Mouse (Mus musculus) lung, embryonic 16.5 days (tissue): ENCODE results near the gene Med21. TPM values are rescaled to one million over a fixed set of nuclear protein-coding genes. Genes with fewer than 3 reads are reported as not detected.

ENCODE experiments used
- ATAC-seq: fragments of 200-750 bp; cut with Nextera tagmentation; 2 replicates; pipeline ENCODE4 v1.8.0; 2017; ENCODE audit warnings: low read depth, mild to moderate bottlenecking, moderate library complexity
- H3K27ac ChIP-seq: fragments of 300-500 bp; sonication (generic); 2 replicates; pipeline ENCODE4 v1.5.1; 2014; ENCODE audit warnings: mild to moderate bottlenecking, control low read depth, low read length
- H3K27me3 ChIP-seq: fragments of 300-500 bp; sonication (generic); 2 replicates; pipeline ENCODE4 v1.6.1; 2014; ENCODE audit warnings: low read depth, low read length, mixed read lengths; ENCODE audit not compliant: control insufficient read depth, insufficient read depth
- H3K36me3 ChIP-seq: fragments of 300-500 bp; sonication (generic); 2 replicates; pipeline ENCODE4 v1.6.1; 2014; ENCODE audit warnings: low read length; ENCODE audit not compliant: control insufficient read depth, insufficient read depth
- H3K4me1 ChIP-seq: fragments of 300-500 bp; sonication (generic); replicated peaks from 2 replicates; pipeline ENCODE4 v1.6.1; 2014; ENCODE audit warnings: low read length, mixed read lengths; ENCODE audit not compliant: control insufficient read depth, insufficient read depth
- H3K4me2 ChIP-seq: fragments of 300-500 bp; sonication (generic); 2 replicates; pipeline ENCODE4 v1.6.1; 2014; ENCODE audit warnings: low read depth, low read length, control low read depth
- H3K4me3 ChIP-seq: fragments of 300-500 bp; sonication (generic); 2 replicates; pipeline ENCODE4 v1.5.1; 2014; ENCODE audit warnings: mild to moderate bottlenecking, low read length, control low read depth
- H3K9ac ChIP-seq: fragments of 300-500 bp; sonication (generic); 2 replicates; pipeline ENCODE4 v1.6.1; 2014; ENCODE audit warnings: low read length, control low read depth
- H3K9me3 ChIP-seq: fragments of 300-500 bp; sonication (generic); 2 replicates; pipeline ENCODE4 v1.6.1; 2016; ENCODE audit warnings: low read length; ENCODE audit not compliant: control insufficient read depth
- WGBS: fragments of 180-500 bp; shearing (Covaris S2); extraction: QIAGEN DNeasy Blood & Tissue Kit; methylation state at CpG from one replicate; pipeline ENCODE4 v1.1.7; 2014; 5-methylcytosine and 5-hydroxymethylcytosine counted together
- polyA plus RNA-seq: library from polyadenylated mRNA; unstranded; fragments of >200 nt; fragmentation: Nextera tagmentation; extraction: Ambion mirVana; gene quantifications from 2 replicates; pipeline ENCODE4 v1.2.1, GENCODE M21; 2015

Gene Med21
- polyA plus RNA-seq, 1 experiment from 2014 or later: 146 TPM

GRCm38 (mm10) chr6:146634759-146635606 lies 7.4 kb upstream of the Med21 start:
- Histone ChIP-seq H3K36me3 (no peaks in the 10 kb centered on the region), H3K4me3 (no peak overlapping the region; the same call in 1 of the 2 replicates), H3K9me3 (no peaks in the 10 kb centered on the region), H3K4me1 (0 out of 2 replicates have a peak, but pooled peaks cover 2% of the 10 kb centered on the region), H3K9ac (no peak overlapping the region), H3K27ac (no peak overlapping the region), H3K27me3 (no peaks in the 10 kb centered on the region), H3K4me2 (peak overlapping the region; percentile 72)
- ATAC-seq: no peak
- 55% methylated on average over 4 of the region's 4 CpGs for whole genome bisulfite sequencing

- 68% methylated on average over 5 of the region's 5 CpGs for WGBS
- no peaks in the 10 kb centered on the region for H3K27me3 ChIP-seq
- no peak overlapping the region for H3K4me2 ChIP-seq
- no peak overlapping the region for H3K9ac ChIP-seq
- H3K9me3 ChIP-seq: no peaks in the 10 kb centered on the region
- no peak overlapping the region for H3K27ac ChIP-seq
- H3K4me3 ChIP-seq: no peak overlapping the region
- no peak for ATAC-seq
- 0 out of 2 replicates have a peak, but pooled peaks cover 2% of the 10 kb centered on the region for H3K4me1 ChIP-seq
- no peaks in the 10 kb centered on the region for H3K36me3 ChIP-seq
These were observed 5.9 kb upstream of the Med21 start for GRCm38 (mm10) chr6:146636482-146636881.

- Histone ChIP-seq H3K27me3 (no peaks in the 10 kb centered on the region), H3K9me3 (no peaks in the 10 kb centered on the region), H3K27ac (no peak overlapping the region), H3K4me2 (no peak overlapping the region), H3K9ac (no peak overlapping the region), H3K36me3 (no peaks in the 10 kb centered on the region), H3K4me3 (no peak overlapping the region), H3K4me1 (peaks cover 5% of the 10 kb centered on the region; the same call in 1 of the 2 replicates)
- WGBS: 72% methylated on average over 7 of the region's 7 CpGs
- no peak for ATAC-seq
These were observed 2.0 kb upstream of the Med21 start for GRCm38 (mm10) chr6:146640068-146640965.

- no peak overlapping the region for H3K4me3 ChIP-seq
These were observed 1.4 kb upstream of the Med21 start for GRCm38 (mm10) chr6:146640991-146641390.

GRCm38 (mm10) chr6:146641621-146642210 lies 631 bp upstream of the Med21 start:
- Histone ChIP-seq H3K9me3 (no peaks in the 10 kb centered on the region), H3K4me1 (peaks cover 5% of the 10 kb centered on the region; the same call in 1 of the 2 replicates), H3K36me3 (no peaks in the 10 kb centered on the region), H3K27ac (no peak overlapping the region), H3K9ac (peak overlapping the region; percentile 65), H3K4me2 (peak overlapping the region; percentile 75), H3K4me3 (peak overlapping the region; percentile 86), H3K27me3 (no peaks in the 10 kb centered on the region)
- no peak for ATAC-seq
- WGBS: 67% methylated on average over 11 of the region's 11 CpGs

More at GRCm38 (mm10) chr6:146640991-146641390, 1.4 kb upstream of the Med21 start:
- Histone ChIP-seq H3K4me1 (peaks cover 5% of the 10 kb centered on the region; the same call in 1 of the 2 replicates), H3K27ac (no peak overlapping the region), H3K27me3 (no peaks in the 10 kb centered on the region), H3K9ac (no peak overlapping the region), H3K4me2 (no peak overlapping the region), H3K36me3 (no peaks in the 10 kb centered on the region), H3K9me3 (no peaks in the 10 kb centered on the region)
- no peak for ATAC-seq
- 78% methylated on average over 6 of the region's 6 CpGs for WGBS

GRCm38 (mm10) chr6:146643184-146643570 lies 830 bp downstream of the Med21 start:
- H3K27me3 ChIP-seq: no peaks in the 10 kb centered on the region
- H3K27ac ChIP-seq: peak overlapping the region; percentile 95
- no peaks in the 10 kb centered on the region for H3K9me3 ChIP-seq
- ATAC-seq: peak; percentile 29; the same call in 1 of the 2 replicates
- H3K4me1 ChIP-seq: peaks cover 5% of the 10 kb centered on the region; the same call in 1 of the 2 replicates
- peak overlapping the region; percentile 86 for H3K4me3 ChIP-seq
- 23% methylated on average over 11 of the region's 11 CpGs for WGBS
- peak overlapping the region; percentile 79 for H3K4me2 ChIP-seq
- H3K9ac ChIP-seq: peak overlapping the region; percentile 93
- H3K36me3 ChIP-seq: no peaks in the 10 kb centered on the region

- Histone ChIP-seq H3K27ac (no peak overlapping the region), H3K9ac (no peak overlapping the region), H3K27me3 (no peaks in the 10 kb centered on the region), H3K9me3 (no peaks in the 10 kb centered on the region), H3K4me1 (no peaks in the 10 kb centered on the region), H3K4me2 (no peak overlapping the region), H3K36me3 (peaks cover 3% of the 10 kb centered on the region; the same call in 1 of the 2 replicates), H3K4me3 (no peak overlapping the region)
- ATAC-seq: no peak; the same call in 1 of the 2 replicates
- WGBS: 64% methylated on average over 2 of the region's 2 CpGs
These were observed 7.7 kb downstream of the Med21 start for GRCm38 (mm10) chr6:146650013-146650412.

GRCm38 (mm10) chr6:146651431-146651830 lies 9.1 kb downstream of the Med21 start:
- no peak overlapping the region for H3K27ac ChIP-seq
- no peak overlapping the region for H3K4me3 ChIP-seq
- H3K36me3 ChIP-seq: peaks cover 3% of the 10 kb centered on the region; the same call in 1 of the 2 replicates
- H3K4me2 ChIP-seq: no peak overlapping the region
- no peaks in the 10 kb centered on the region for H3K9me3 ChIP-seq
- no peak overlapping the region for H3K9ac ChIP-seq
- ATAC-seq: no peak
- H3K4me1 ChIP-seq: no peaks in the 10 kb centered on the region
- H3K27me3 ChIP-seq: no peaks in the 10 kb centered on the region
